Mouse (Mus musculus): ENCODE data around the gene Nipa1. TPM values are rescaled to one million over a fixed set of nuclear protein-coding genes. Genes with fewer than 3 reads are reported as not detected.
A peak's percentile ranks its signal among the peaks of the same experiment; 100 is the strongest.
"Not testable (repeated sequence)": the region's sequence is repeated elsewhere in the genome, so short reads cannot be mapped to it uniquely, and the experiment has no call there.

Gene Nipa1
- 10 to 100 TPM; 63.5 to 65.9 TPM for total RNA-seq (2021)

DNA sequence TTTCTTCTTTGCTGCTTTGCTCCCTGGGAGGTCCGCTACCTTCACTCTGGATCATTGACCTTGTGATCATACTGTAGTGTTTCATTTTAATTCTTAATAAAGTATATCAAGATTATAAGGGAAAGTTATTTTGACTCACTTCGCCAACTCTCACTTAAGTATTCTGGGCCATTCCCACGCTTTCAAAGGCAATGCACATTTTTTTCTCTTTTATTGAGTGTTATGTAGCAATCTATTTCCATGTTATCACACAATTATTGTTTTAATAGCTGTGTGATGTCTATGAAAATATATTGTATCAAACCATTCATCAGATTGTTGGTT lies at the start of gene Nipa1:
TSS of gene Nipa1 (minus strand) at position 25 of the 324 bp plus-strand sequence.
- DNase-seq (ENCODE audit: low spot score in 2 of 2), result no peak
- intact Hi-C loops (cut with DNase I), result loop anchor here (5.0 kb wide), 1 partner anchor 32 kb away; the partner anchor contains the start of gene Herc2

DNA sequence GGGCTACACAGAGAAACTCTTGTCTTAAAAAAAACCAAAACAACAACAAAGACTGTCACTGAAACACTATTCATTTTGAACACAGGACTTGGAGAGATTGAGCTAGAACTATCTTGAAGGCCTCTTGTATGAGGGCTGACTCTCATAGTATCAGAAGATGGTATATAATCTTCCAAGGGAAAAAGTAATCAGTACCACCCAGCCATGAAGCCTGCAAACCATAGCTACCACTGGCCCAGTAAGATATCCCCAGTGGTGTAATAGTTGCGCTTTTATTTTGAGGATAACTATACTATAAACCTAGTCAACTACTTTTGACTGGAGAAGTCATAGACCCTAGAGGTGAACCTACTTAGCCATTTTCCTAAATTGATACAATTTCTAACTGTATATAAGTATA lies 46.9 kb upstream of the Nipa1 start:
- intact Hi-C loops (cut with DNase I), result no loop called here
- no peak for DNase-seq (ENCODE audit: low spot score in 2 of 2)

DNA sequence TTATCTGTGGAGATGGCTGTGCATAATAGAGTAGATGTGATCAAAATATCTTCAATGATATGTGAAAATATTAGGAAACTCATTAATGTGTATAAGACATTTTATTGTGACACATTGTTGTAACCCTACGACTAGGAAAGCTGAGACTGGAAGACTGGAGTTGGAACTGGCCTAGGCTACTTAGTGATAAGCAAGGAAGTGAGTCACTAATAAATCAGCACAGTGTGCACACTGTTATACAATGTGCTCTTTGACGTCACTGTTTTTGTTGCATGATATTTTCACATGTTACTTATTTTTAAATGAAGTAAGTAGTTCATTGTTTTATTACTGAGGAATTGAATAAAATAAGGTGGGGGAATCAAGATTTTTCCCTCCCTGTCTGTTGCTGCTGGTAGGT lies 46.4 kb upstream of the Nipa1 start:
- DNase-seq (ENCODE audit: low spot score in 2 of 2), result no peak

DNA sequence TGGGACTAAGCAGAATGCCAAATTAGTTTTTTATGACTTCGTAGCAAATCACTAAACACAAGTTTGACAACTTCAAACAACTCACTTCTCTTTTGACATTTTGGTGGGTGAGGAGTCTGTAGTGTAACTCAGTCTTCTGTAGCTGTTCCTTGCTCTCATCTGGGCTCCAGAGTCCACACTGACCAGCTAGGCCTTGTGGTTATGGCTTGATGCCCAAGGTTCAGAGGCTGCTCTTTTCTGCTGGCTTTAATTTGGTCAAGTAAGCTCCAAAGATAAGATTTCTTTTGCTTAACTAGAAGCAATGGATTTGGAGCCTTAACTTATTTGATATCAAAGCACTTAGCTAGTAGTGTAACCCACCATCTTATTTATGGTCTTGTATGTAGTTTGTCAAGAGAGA lies 45.1 kb upstream of the Nipa1 start:
- intact Hi-C loops (cut with DNase I), result no loop called here
- DNase-seq (ENCODE audit: low spot score in 2 of 2), result no peak

More for the DNA sequence above, 46.4 kb upstream of the Nipa1 start:
- intact Hi-C loops (cut with DNase I), result no loop called here

DNA sequence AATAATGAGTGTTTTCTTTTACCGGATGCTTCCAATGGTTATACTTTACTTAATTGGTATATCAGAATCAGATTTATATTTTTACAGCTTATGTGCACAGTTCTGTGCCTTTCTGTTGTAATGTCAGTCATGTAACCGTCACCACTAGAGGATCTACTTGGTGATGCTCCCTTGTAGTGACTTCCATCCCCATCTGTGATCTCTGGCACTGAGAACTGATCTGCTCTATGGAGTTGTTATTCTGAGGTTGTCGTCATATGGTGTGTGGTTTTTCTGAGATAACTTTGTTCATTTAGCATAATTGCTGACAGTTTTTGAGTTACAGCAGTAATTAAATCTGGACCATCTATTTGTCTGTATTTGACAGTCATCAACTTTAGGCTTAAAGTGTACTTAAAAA lies 35.6 kb upstream of the Nipa1 start:
- peak in 1 of 2 experiments; percentile 22 for DNase-seq (ENCODE audit: low spot score in 2 of 2)
- intact Hi-C loops (cut with DNase I), result no loop called here

DNA sequence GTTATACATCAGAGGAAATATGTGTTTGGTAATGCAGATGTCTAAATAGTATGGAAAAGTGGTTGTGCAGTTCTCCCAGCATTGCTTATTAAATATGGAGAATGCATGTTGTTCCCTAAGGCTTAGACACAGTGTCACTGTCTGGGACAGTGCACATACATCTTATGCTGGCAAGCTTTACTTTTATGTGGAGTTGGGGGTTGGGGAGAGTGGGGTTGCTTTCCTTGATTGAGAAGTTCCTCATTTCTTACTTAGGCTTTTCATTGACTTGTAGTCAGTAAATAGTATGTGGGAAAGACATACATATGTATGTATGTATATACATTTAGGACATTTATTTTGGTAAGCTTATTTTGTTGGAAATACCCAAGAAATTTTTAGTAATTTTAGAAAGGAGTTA lies 33.2 kb upstream of the Nipa1 start:
- no peak for DNase-seq (ENCODE audit: low spot score in 2 of 2)
- intact Hi-C loops (cut with DNase I), result loop anchor here (5.0 kb wide), 1 partner anchor 36 kb away; the partner anchor contains the start of gene Nipa1

DNA sequence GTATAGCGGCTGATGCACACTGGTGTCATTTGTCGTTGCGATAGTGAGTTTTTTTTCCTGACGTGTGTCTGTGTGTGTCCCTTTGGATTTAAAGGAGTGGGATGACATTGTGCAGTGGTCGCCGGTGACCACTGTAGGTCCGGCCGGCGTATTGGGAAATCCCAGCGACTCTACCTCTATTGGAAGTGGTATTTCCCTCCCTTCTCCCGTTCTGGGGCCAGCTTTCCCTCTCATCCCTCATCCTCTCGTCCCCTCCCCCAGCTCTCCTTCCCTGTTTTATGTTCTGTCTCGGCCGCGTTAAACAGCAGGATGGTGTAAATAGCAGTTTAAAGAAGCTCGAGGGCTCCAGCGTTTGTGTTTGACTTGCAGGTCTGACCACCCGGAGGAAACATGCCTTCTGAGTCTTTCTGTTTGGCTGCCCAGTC lies 30.7 kb upstream of the Nipa1 start:
- DNase-seq (ENCODE audit: low spot score in 2 of 2), result peak; percentile 27 to 30
- intact Hi-C loops (cut with DNase I), result loop anchor here (5.0 kb wide), 1 partner anchor 33 kb away; the partner anchor contains the start of gene Nipa1

DNA sequence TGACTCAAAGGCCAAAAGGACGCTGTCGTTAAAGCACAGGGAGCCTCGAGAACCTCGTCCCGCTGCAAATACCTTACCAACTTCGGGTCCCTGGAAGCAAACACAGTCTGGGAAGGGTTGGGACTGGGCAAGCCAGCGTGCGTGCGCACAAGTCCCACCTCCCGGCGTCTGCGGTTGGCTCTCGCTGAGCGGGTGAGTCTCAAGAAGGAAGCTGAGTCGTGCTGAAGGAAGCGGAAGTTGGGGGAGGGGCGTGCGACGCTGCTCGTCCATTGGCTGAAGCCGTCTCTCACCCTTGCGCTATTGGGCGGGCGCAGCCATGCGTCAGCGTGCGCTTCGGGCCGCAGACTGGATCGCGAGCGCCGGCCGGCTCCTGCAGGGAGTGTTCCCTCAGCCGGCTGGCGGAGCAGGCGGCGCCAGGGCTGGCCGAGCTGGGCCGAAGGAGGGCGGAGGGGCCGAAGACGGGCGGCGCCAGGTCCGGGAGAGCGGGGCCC lies 30.1 kb upstream of the Nipa1 start, which contains the start of gene Herc2:
TSS of gene Herc2 (plus strand) at position 366 of the 491 bp plus-strand sequence.
- peak; percentile 99 to 100 for DNase-seq (ENCODE audit: low spot score in 2 of 2)
- intact Hi-C loops (cut with DNase I), result loop anchor here (5.0 kb wide), 1 partner anchor 33 kb away; the partner anchor contains the start of gene Nipa1

DNA sequence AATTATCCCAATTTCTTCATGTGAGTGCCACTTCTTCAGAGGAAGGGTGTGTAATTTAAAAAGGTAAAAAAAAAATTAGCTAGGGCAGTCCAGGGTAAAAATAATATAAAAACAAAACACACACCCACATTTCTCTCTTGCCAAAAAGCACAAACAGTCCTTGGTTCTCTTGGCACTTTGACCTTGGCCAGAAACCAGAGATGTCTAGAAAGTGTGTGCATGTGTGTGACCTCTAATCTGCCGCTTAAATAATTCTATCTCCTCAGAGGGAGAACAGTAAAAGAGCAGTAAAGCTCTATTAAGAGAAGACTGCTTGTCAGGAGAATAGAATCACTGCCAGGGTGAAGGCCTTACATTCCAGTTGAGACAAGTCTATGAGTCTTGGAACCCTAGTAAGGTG lies 27.4 kb upstream of the Nipa1 start:
- no peak for DNase-seq (ENCODE audit: low spot score in 2 of 2)
- intact Hi-C loops (cut with DNase I), result no loop called here

DNA sequence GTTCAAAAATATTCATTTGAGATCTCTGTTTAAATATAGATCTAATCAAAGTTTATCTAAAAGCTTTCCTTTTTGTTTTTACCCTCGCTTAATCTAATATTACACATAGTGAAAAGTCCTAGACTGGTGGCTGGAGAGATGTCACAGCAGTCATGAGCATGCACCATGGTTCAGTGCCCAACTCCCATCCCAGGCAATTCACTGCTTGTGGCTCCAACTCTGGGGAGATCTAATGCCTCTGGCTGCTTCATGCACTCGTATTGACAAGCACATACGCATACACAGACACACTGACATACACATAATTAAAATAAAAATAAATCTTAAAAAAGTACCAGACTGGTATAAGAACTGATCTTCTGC lies 24.5 kb upstream of the Nipa1 start:
- no peak for DNase-seq (ENCODE audit: low spot score in 2 of 2)
- intact Hi-C loops (cut with DNase I), result no loop called here

DNA sequence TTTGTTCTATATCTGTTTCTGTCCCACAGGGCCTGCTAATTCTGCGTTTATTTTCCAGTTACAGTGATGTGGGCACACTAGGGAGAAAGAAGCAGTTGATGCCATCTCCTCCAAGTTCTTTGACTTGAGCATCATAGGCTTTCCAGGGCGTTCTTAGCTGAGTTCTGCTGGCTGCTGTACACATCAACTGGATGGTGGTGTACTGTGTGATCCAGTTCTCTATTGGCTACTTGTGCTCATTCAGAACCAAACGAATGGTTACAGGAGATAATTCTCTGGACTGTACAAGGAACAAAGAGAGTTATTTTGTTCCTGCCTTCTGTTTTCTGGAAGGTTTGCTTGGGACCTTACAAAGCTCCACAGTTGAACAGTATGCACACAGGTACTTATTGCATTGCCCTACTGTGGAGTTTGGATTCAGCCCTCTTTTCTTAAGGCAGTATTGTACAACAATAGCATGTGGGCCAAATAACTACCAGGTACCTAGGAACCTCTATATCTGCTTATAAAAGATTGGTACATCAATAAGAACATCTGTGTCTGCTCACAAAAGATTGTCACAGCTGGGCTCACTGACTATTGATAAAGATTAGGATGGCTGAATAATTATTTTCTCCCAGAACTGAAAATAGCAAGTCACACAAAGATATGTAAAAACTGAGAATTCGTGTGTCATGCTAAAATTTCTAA lies 24.0 kb upstream of the Nipa1 start:
- intact Hi-C loops (cut with DNase I), result no loop called here
- no peak for DNase-seq (ENCODE audit: low spot score in 2 of 2)

DNA sequence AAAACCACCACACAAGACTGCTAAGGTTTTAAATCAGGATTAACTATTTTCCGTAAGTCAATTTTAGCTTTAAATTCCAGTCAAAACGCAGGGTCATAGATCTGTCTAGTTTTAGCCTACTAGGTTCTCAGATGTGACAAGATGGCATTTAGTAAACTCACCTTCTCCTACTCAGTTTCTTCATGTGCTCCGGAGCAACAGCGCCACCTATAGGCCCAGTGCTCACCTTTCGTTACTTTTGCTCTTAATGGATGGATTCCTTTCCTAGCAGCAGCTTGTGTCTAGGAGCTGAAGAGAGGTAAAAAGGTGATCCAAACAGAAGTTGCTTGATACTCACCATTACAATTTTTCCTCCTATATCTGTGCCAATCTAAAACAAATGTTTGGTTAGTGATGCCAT lies 22.6 kb upstream of the Nipa1 start:
- intact Hi-C loops (cut with DNase I), result loop anchor here (1.0 kb wide), 1 partner anchor 56 kb away; no protein-coding TSS in a partner anchor
- DNase-seq (ENCODE audit: low spot score in 2 of 2), result peak; percentile 79 to 88

DNA sequence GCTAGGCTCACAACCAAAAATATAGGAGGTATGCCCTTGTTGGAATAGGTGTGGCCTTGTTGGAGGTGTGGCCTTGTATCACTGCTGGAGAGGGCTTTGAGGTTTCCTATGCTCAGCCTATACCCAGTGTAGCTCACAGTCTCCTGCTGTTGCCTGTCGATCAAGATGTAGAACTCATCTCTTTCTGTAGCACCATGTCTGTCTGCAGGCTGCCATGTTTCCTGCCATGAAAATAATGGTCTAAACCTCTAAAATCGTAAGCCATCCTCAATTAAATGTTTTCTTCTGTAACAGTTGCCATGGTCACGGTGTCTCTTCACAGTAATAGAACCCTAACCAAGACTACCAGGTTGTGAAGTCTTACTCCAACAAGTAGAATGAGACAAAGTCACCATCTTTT lies 3.8 kb upstream of the Nipa1 start:
- intact Hi-C loops (cut with DNase I), result no loop called here
- no peak for DNase-seq (ENCODE audit: low spot score in 2 of 2)

DNA sequence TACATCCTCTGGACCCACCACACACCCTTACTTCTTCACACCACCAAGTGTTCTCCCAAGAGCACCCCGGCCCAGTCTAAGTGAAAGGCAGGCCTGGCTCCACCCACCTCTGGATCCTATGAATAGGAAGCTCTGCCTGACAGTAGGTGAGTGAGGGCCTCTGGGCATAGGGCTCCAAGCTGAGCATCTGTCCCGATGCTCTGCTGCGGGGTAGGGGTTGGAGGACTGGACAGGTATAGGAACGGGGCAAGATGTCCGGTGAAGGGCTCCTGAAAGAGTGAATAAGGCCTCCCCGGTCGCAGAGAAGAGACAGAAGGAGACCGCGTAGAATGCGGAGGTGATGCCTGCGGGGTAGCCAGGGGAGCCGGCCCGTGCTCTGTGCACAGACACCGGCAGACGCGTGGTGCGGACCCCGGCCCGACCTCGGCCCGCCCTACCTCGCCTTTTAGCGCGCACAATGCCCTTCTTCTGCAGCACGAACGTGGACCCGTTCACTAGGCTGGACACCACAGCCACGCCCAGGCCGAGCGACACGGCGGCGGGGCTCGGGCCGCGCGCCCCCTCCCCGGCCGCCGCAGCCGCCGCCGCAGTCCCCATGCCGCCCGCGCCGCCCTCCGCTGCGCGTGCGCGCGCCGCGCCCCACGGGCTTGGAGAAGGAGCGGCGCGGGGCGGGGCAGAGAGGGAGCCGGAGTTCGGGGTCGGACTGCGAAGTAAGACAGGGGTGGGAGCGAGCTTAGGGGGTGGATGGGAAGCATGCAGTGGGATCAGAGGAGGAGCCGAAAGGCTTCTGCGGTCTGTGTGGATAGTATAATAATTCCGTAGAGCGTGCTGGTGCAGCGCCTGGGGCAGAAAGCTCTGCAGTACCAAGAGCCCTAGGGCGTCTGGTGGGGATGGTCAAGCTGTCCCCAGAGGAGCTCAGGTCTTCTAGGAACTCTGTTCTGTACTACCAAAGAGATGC lies 503 bp downstream of the Nipa1 start:
- DNase-seq (ENCODE audit: low spot score in 2 of 2), result peak; percentile 66 to 76
- intact Hi-C loops (cut with DNase I), result loop anchor here (5.0 kb wide), 1 partner anchor 33 kb away; the partner anchor contains the start of gene Herc2

DNA sequence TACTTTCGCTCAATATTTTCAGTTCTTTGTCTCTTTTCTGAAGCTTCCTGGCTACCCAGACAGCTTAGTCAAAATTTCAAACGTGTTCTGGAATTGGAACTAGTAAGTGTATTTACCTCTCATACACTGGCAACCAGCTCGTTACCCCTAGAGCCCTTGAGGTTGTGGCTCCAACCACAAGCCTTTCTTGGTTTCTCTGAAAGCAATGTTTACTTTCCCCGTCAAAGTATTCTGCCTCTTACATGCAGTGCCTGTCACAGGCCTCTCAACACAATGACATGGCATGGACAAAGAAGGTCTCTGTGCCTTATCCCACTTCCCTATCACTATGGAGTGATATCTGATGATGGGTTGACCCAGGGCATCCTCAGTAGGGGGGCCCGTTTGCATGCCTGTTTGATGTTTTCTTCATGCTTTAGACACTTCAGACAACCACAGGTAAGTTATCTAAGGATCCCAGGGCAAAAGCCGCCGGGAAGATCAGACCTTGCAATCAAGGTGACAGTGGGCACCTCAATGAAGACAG lies 1.2 kb downstream of the Nipa1 start:
- intact Hi-C loops (cut with DNase I), result loop anchor here (5.0 kb wide), 1 partner anchor 34 kb away; the partner anchor contains the start of gene Herc2
- DNase-seq (ENCODE audit: low spot score in 2 of 2), result no peak

DNA sequence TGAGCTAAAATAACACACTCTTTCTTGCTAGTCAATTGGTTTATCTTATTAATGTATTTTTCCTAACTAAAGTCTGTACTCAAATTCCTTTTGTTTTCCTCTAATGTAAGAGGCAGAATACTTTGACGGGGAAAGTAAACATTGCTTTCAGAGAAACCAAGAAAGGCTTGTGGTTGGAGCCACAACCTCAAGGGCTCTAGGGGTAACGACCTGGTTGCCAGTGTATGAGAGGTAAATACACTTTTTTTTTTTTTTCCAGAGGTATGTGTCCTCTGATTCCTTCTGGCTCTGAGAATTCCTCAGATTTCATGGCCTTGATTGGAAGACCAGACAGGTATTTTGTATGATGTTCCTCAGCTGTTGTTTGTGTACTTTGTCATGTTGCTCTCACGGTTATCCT lies 2.0 kb downstream of the Nipa1 start:
- intact Hi-C loops (cut with DNase I), result loop anchor here (5.0 kb wide), 1 partner anchor 35 kb away; the partner anchor contains the start of gene Herc2
- DNase-seq (ENCODE audit: low spot score in 2 of 2), result no peak

DNA sequence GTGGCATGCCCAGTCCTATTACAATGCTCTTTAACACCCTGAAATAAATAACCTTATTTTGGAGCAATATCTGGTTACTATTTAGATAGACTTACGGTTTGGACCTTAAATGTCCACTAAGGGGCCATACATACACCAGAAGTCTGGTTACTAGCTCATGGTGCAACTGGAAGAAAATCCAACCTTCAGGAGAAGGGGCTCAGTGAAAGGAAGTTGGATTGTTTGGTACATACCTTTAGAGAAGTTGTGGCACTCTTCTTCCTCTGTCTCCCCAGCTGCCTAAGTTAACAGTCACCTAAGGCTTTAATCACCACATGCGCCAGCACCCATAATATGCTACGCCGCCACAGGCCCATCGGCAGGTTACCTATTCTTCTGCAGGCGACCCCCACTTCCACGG lies 3.9 kb downstream of the Nipa1 start:
- no peak for DNase-seq (ENCODE audit: low spot score in 2 of 2)
- intact Hi-C loops (cut with DNase I), result loop anchor here (5.0 kb wide), 1 partner anchor 36 kb away; the partner anchor contains the start of gene Herc2

DNA sequence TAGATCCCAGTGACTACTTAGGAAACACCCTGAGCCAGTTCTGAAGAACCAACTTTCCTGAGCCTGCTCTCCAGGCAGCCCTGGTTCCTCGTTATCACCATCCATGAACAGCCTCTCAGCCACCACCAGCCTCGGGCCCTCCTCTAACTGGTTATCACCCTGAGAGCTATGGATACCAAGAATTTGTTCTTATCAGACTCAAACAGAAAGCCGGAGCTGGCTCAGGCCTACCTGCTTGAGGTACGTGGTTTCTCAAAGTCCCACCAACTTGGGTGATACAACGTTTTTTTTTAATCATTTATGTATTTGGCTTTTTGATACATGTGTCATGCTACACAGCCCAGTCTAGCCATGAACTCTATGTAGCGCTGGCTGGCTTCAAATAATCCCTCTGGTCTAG lies 4.6 kb downstream of the Nipa1 start:
- intact Hi-C loops (cut with DNase I), result loop anchor here (5.0 kb wide), 1 partner anchor 37 kb away; the partner anchor contains the start of gene Herc2
- no peak for DNase-seq (ENCODE audit: low spot score in 2 of 2)

DNA sequence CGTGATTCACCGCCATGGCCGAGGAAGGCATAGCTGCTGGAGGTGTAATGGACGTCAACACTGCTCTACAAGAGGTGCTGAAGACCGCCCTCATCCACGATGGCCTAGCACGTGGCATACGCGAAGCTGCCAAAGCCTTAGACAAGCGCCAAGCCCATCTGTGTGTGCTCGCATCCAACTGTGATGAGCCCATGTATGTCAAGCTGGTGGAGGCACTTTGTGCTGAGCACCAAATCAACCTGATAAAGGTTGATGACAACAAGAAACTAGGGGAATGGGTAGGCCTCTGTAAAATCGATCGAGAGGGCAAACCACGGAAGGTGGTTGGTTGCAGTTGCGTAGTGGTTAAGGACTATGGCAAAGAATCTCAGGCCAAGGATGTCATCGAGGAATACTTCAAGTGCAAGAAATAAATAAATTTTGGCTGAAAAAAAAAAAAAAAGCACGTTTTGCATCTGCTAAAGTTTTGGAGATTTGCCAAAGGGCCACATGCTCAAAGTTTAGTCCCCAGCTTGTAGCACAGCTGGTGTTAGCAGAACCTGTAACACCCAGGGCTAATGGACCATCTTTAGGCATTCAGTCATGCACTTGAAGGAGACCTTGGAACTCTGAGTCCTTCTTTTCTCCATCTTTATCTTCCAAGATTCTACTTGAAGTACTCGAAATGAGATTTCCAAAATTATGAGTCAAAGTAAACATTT lies 5.6 kb downstream of the Nipa1 start:
- intact Hi-C loops (cut with DNase I); DNase-seq (ENCODE audit: low spot score in 2 of 2): not testable (repeated sequence)

All from left cerebral cortex, postnatal 25 days (tissue).